Mouse (Mus musculus) neural tube, embryonic 14.5 days (tissue): ENCODE results near the gene Gmcl1. TPM values are rescaled to one million over a fixed set of nuclear protein-coding genes. Genes with fewer than 3 reads are reported as not detected.

Experiments
- ATAC-seq: fragments of 200-750 bp; cut with Nextera tagmentation; 2 replicates; pipeline ENCODE4 v1.8.0; 2017; ENCODE audit warnings: low read depth, mild to moderate bottlenecking, moderate TSS enrichment, moderate library complexity
- H3K27ac ChIP-seq: fragments of 300-500 bp; sonication (generic); 2 replicates; pipeline ENCODE4 v1.5.1; 2014; ENCODE audit warnings: low read depth, mild to moderate bottlenecking, control low read depth, low read length, moderate library complexity, mixed read lengths
- H3K27me3 ChIP-seq: fragments of 300-500 bp; sonication (generic); 2 replicates; pipeline ENCODE4 v1.6.1; 2014; ENCODE audit warnings: low read length; ENCODE audit not compliant: control insufficient read depth, insufficient read depth
- H3K36me3 ChIP-seq: fragments of 300-500 bp; sonication (generic); 2 replicates; pipeline ENCODE4 v1.6.1; 2014; ENCODE audit warnings: low read length, mixed read lengths; ENCODE audit not compliant: control insufficient read depth, insufficient read depth
- H3K4me1 ChIP-seq: fragments of 300-500 bp; sonication (generic); 2 replicates; pipeline ENCODE4 v1.6.1; 2014; ENCODE audit warnings: low read length; ENCODE audit not compliant: control insufficient read depth, insufficient read depth
- H3K4me2 ChIP-seq: fragments of 300-500 bp; sonication (generic); 2 replicates; pipeline ENCODE4 v1.6.1; 2014; ENCODE audit warnings: mild to moderate bottlenecking, low read depth, low read length, control low read depth
- H3K4me3 ChIP-seq: fragments of 300-500 bp; sonication (generic); 2 replicates; pipeline ENCODE4 v1.5.1; 2014; ENCODE audit warnings: low read depth, low read length, control low read depth, mixed read lengths
- H3K9ac ChIP-seq: fragments of 300-500 bp; sonication (generic); replicated peaks from 2 replicates; pipeline ENCODE4 v1.6.1; 2014; ENCODE audit warnings: low read depth, mild to moderate bottlenecking, control low read depth, low read length, mixed read lengths
- H3K9me3 ChIP-seq: fragments of 300-500 bp; sonication (generic); 2 replicates; pipeline ENCODE4 v1.6.1; 2016; ENCODE audit warnings: low read length; ENCODE audit not compliant: control insufficient read depth
- WGBS: fragments of 180-500 bp; shearing (Covaris S2); extraction: QIAGEN DNeasy Blood & Tissue Kit; methylation state at CpG from one replicate; pipeline ENCODE4 v1.1.7; 2014; 5-methylcytosine and 5-hydroxymethylcytosine counted together
- polyA plus RNA-seq: library from polyadenylated mRNA; unstranded; fragments of >200 nt; fragmentation: Nextera tagmentation; extraction: Ambion mirVana; gene quantifications from 2 replicates; pipeline ENCODE4 v1.2.1, GENCODE M21; 2014

Gmcl1 gene
- polyA plus RNA-seq, 1 experiment from 2014 or later = 44.2 TPM

DNA sequence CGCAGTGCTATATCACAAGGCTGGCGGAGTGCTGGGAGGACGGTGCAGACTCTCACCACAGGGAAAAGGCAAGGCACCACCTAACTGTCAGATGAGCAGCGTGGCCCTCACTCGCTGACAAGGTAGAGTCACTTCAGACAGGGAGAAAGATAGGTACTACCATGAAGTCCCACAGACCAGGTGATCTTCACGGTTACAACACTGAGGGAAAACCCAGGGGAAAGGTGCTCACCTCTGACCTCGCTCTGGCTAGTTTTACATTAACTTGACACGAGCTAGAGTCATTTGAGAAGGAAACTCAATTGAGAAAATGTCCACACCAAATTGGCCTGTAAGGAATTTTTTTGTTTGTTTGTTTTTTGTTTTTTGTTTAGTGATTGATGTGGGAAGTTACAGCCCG is 30.6 kb downstream of the Gmcl1 start:
- H3K36me3 ChIP-seq = peaks cover 78% of the 10 kb centered on the region
- H3K9me3 ChIP-seq = no peaks in the 10 kb centered on the region
- H3K4me1 ChIP-seq = no peaks in the 10 kb centered on the region
- no peak for ATAC-seq
- no peak overlapping the region for H3K27ac ChIP-seq
- no peaks in the 10 kb centered on the region for H3K27me3 ChIP-seq
- H3K4me3 ChIP-seq = no peak overlapping the region
- no peak overlapping the region for H3K4me2 ChIP-seq
- 94% methylated on average over 9 of the region's 9 CpGs for WGBS
- no peak overlapping the region for H3K9ac ChIP-seq

DNA sequence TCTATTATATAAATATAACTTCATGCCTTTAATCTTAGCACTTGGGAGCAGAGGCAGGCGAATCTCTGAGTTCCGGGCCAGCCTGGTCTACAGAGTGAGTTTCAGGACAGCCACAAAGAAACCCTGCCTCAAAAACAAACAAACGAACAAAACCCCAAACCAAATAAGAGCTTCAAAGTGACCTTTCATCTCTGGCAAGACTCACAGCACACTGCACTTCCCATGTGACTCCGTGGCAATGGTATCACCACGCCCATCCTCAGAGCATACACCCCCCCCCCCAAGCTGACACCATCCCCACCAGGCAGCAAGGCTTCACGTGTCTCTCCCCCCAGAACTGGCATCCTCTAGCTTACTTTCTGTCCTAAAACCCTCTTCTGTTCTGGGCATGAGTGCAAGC is 35.3 kb downstream of the Gmcl1 start:
- Histone ChIP-seq H3K27me3 (no peaks in the 10 kb centered on the region), H3K9ac (no peak overlapping the region), H3K36me3 (peaks cover 62% of the 10 kb centered on the region), H3K4me1 (no peaks in the 10 kb centered on the region), H3K9me3 (no peaks in the 10 kb centered on the region), H3K4me2 (no peak overlapping the region), H3K27ac (no peak overlapping the region), H3K4me3 (no peak overlapping the region)
- no peak for ATAC-seq
- 86% methylated on average over 6 of the region's 6 CpGs for WGBS

GRCm38 (mm10) chr6:86696213-86696612 is 37.0 kb downstream of the Gmcl1 start:
- ATAC-seq = no peak
- Histone ChIP-seq H3K4me1 (no peaks in the 10 kb centered on the region), H3K27me3 (no peaks in the 10 kb centered on the region), H3K9me3 (no peaks in the 10 kb centered on the region), H3K4me2 (no peak overlapping the region), H3K36me3 (peaks cover 58% of the 10 kb centered on the region), H3K4me3 (no peak overlapping the region), H3K27ac (no peak overlapping the region), H3K9ac (no peak overlapping the region)
- WGBS = 92% methylated on average over 10 of the region's 10 CpGs

GRCm38 (mm10) chr6:86694465-86694864 is 38.7 kb downstream of the Gmcl1 start:
- Histone ChIP-seq H3K36me3 (peaks cover 51% of the 10 kb centered on the region), H3K4me1 (no peaks in the 10 kb centered on the region), H3K9ac (no peak overlapping the region), H3K4me2 (no peak overlapping the region), H3K9me3 (no peaks in the 10 kb centered on the region), H3K4me3 (no peak overlapping the region), H3K27ac (no peak overlapping the region), H3K27me3 (no peaks in the 10 kb centered on the region)
- ATAC-seq = no peak

GRCm38 (mm10) chr6:86689671-86690070 is 43.5 kb downstream of the Gmcl1 start:
- no peak for ATAC-seq
- H3K27ac ChIP-seq = no peak overlapping the region
- WGBS = 94% methylated on average over 3 of the region's 3 CpGs
- no peak overlapping the region for H3K9ac ChIP-seq
- no peak overlapping the region for H3K4me3 ChIP-seq
- no peak overlapping the region for H3K4me2 ChIP-seq
- peaks cover 25% of the 10 kb centered on the region; the same call in 1 of the 2 replicates for H3K36me3 ChIP-seq
- no peaks in the 10 kb centered on the region for H3K4me1 ChIP-seq
- no peaks in the 10 kb centered on the region for H3K9me3 ChIP-seq
- no peaks in the 10 kb centered on the region for H3K27me3 ChIP-seq

DNA sequence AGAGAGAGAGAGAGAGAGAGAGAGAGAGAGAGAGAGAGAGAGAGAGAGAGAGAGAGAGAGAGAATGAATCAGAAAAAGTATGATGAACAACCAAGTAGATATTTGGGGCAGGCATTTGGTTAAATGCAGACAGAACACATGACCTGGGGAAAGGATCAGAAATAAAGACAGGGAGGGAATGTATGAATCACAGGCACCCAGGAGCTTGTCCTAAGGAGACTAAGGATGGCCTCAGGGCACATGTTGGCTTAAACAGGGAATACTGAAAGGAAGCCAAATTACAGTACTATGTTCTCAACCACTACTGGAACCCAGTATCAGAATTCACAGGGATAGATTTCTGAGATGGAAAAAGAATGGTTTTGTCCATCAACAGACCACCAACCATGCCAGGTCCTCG is 46.2 kb downstream of the Gmcl1 start:
- ATAC-seq = no peak
- Histone ChIP-seq H3K9me3 (no peaks in the 10 kb centered on the region), H3K4me3 (no peak overlapping the region), H3K9ac (no peak overlapping the region), H3K27ac (no peak overlapping the region), H3K27me3 (no peaks in the 10 kb centered on the region), H3K4me2 (no peak overlapping the region), H3K4me1 (peaks cover 5% of the 10 kb centered on the region), H3K36me3 (peaks cover 19% of the 10 kb centered on the region; the same call in 1 of the 2 replicates)
- WGBS = 59% methylated on average over 1 of the region's 1 CpGs

DNA sequence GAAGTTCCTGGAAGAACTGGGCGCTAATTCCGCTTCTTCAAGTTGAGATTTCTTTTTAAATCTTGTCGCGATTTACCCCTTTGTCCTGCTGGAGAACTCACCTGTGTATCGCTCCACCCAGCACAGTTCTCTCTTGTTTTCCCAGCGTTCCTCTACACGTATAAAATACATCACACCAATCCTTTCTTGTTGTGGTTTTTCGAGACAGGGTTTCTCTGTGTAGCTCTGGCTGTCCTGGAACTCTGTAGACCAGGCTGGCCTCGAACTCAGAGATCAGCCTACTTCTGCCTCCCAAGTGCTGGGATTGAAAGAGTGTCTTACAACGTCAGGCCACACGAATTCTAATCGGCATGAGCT is 48.5 kb downstream of the Gmcl1 start:
- H3K27ac ChIP-seq = 0 out of 2 replicates have a peak overlapping the region, but pooled peaks have one; percentile 16
- peaks cover 5% of the 10 kb centered on the region for H3K4me1 ChIP-seq
- H3K36me3 ChIP-seq = peaks cover 31% of the 10 kb centered on the region
- peak overlapping the region; percentile 83 for H3K4me3 ChIP-seq
- 35% methylated on average over 12 of the region's 12 CpGs for WGBS
- H3K27me3 ChIP-seq = no peaks in the 10 kb centered on the region
- H3K9me3 ChIP-seq = no peaks in the 10 kb centered on the region
- peak overlapping the region; percentile 83 for H3K4me2 ChIP-seq
- ATAC-seq = no peak
- H3K9ac ChIP-seq = peak overlapping the region; percentile 84

- Histone ChIP-seq H3K9ac (peak within 1 kb of the TSS; percentile 84), H3K4me1 (peaks cover 5% of the 10 kb centered on the region), H3K4me2 (peak within 1 kb of the TSS; percentile 83), H3K9me3 (no peaks in the 10 kb centered on the region), H3K36me3 (peaks cover 32% of the 10 kb centered on the region), H3K4me3 (peak within 1 kb of the TSS; percentile 83), H3K27ac (0 out of 2 replicates have a peak within 1 kb of the TSS, but pooled peaks have one; percentile 16), H3K27me3 (no peaks in the 10 kb centered on the region)
- WGBS = 3% methylated on average over 36 of the region's 36 CpGs
- ATAC-seq = peak; percentile 83
Measured at GRCm38 (mm10) chr6:86683872-86684654, 49.1 kb downstream of the Gmcl1 start, which contains the start of gene Snrnp27. Gene Snrnp27, minus strand, starts transcription at chr6:86684522.

DNA sequence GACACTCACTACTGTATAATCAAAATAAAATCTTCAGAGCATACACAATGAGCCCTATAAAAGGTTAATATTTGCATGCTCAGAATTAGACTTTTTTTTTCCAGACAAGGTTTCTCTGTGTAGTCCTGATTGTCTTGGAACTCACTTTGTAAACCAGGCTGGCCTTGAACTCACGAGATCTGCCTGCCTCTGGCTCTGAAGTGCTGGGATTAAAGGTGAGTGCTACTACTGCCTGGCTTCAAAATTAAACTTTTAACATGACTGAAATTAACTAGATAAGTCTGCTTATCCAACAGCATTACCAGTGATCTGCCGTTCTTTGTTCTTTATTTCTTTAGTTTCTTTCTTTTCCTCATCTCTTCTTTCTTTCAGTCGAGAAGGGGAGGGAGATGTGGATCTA is 51.9 kb downstream of the Gmcl1 start:
- no peaks in the 10 kb centered on the region for H3K27me3 ChIP-seq
- H3K4me1 ChIP-seq = peaks cover 5% of the 10 kb centered on the region
- H3K27ac ChIP-seq = no peak overlapping the region
- no peak overlapping the region for H3K4me3 ChIP-seq
- no peak overlapping the region for H3K9ac ChIP-seq
- ATAC-seq = no peak
- H3K4me2 ChIP-seq = no peak overlapping the region
- no peaks in the 10 kb centered on the region for H3K9me3 ChIP-seq
- 91% methylated on average over 3 of the region's 3 CpGs for WGBS
- H3K36me3 ChIP-seq = peaks cover 45% of the 10 kb centered on the region
